Mouse (Mus musculus): ENCODE measurements around the gene Aox1. TPM values are rescaled to one million over a fixed set of nuclear protein-coding genes. Genes with fewer than 3 reads are reported as not detected.

The Aox1 gene
- polyA plus RNA-seq, 1 experiment from 2014 or later = 0.10 TPM

Other genes with a start within 250 kb of the Aox1 start
- gene Sgo2a, start 34.0 kb upstream of the Aox1 start, polyA plus RNA-seq (2016; fragmentation: Nextera tagmentation; extraction: Ambion mirVana) = 26.8 and 29.3 TPM in 2 replicates
- 25.7 and 27.6 TPM in 2 replicates for gene Kctd18, start 11.0 kb upstream of the Aox1 start, polyA plus RNA-seq (2016; fragmentation: Nextera tagmentation; extraction: Ambion mirVana)
- gene Aox3, start 83.2 kb downstream of the Aox1 start, polyA plus RNA-seq (2016; fragmentation: Nextera tagmentation; extraction: Ambion mirVana) = 0.20 and 0.29 TPM in 2 replicates
- gene Aox4, start 180.5 kb downstream of the Aox1 start, polyA plus RNA-seq (2016; fragmentation: Nextera tagmentation; extraction: Ambion mirVana) = not detected in 2 replicates
- 0.09 and 0.15 TPM in 2 replicates for gene Aox2, start 248.4 kb downstream of the Aox1 start, polyA plus RNA-seq (2016; fragmentation: Nextera tagmentation; extraction: Ambion mirVana)

Measured in forebrain, embryonic 12.5 days (tissue).